In genomic region chr10:80665016-80665380, GRCm38 (mm10) we compare ENCODE assay signal across 8 mouse cellular contexts. TPM values are rescaled to one million over a fixed set of nuclear protein-coding genes. Genes with fewer than 3 reads are reported as not detected.
DNase-seq lines count a peak whose midpoint lies in the region; ATAC-seq and TF ChIP-seq lines count a peak whose summit lies in the region.

No protein-coding gene starts in this region.

- 0 out of 2 replicates have a peak overlapping the region, but pooled peaks have one; percentile 55 for H3K27ac ChIP-seq in hindbrain, embryonic 13.5 days
- H3K27ac ChIP-seq in hindbrain, embryonic 12.5 days, result no peak overlapping the region
- H3K27ac ChIP-seq in bone marrow macrophage, adult 2 months (ENCODE audit: insufficient read depth, low read depth, low read length), result peak overlapping the region; percentile 83
- peak overlapping the region; percentile 90 for H3K27ac ChIP-seq in heart, embryonic 13.5 days (replicated peaks)

- H3K27me3 ChIP-seq in hindbrain, embryonic 13.5 days, result no peaks in the 10 kb centered on the region
- H3K27me3 ChIP-seq in hindbrain, embryonic 12.5 days, result no peaks in the 10 kb centered on the region
- no peaks in the 10 kb centered on the region for H3K27me3 ChIP-seq in heart, embryonic 13.5 days (replicated peaks)

- peaks cover 34% of the 10 kb centered on the region for H3K4me1 ChIP-seq in hindbrain, embryonic 13.5 days (replicated peaks)
- H3K4me1 ChIP-seq in hindbrain, embryonic 12.5 days, result peaks cover 25% of the 10 kb centered on the region
- H3K4me1 ChIP-seq in bone marrow macrophage, adult 2 months (ENCODE audit: control insufficient read depth, insufficient read depth, low read length), result peaks cover 34% of the 10 kb centered on the region
- peaks cover 43% of the 10 kb centered on the region for H3K4me1 ChIP-seq in heart, embryonic 13.5 days

- peak overlapping the region; percentile 10; the same call in 1 of the 2 replicates for H3K4me2 ChIP-seq in hindbrain, embryonic 13.5 days
- no peak overlapping the region for H3K4me2 ChIP-seq in hindbrain, embryonic 12.5 days (replicated peaks)
- H3K4me2 ChIP-seq in heart, embryonic 13.5 days, result peak overlapping the region; percentile 61

- no peaks in the 10 kb centered on the region for H3K9me3 ChIP-seq in hindbrain, embryonic 13.5 days
- no peaks in the 10 kb centered on the region for H3K9me3 ChIP-seq in hindbrain, embryonic 12.5 days (replicated peaks)
- H3K9me3 ChIP-seq in heart, embryonic 13.5 days, result no peaks in the 10 kb centered on the region

- peak; percentile 87 for DNase-seq in kidney, postnatal 14 days
- DNase-seq in left cerebral cortex, adult 8-10 months (ENCODE audit: low spot score in 2 of 2), result no peak
- no peak for DNase-seq in right cerebral cortex, postnatal 10 days (ENCODE audit: low spot score in 2 of 2)

- TF ChIP-seq CTCF in bone marrow macrophage, adult 2 months (IDR thresholded peaks at IDR 0.05; ENCODE audit: low read depth, low read length), result no peak

- peaks cover 48% of the 10 kb centered on the region for H3K36me3 ChIP-seq in hindbrain, embryonic 13.5 days
- H3K36me3 ChIP-seq in hindbrain, embryonic 12.5 days, result peaks cover 48% of the 10 kb centered on the region
- peaks cover 47% of the 10 kb centered on the region for H3K36me3 ChIP-seq in heart, embryonic 13.5 days

- TF ChIP-seq POLR2A in bone marrow macrophage, adult 2 months (IDR thresholded peaks at IDR 0.05; ENCODE audit: borderline replicate concordance, low read depth, low read length), result no peak

- no peak overlapping the region for H3K4me3 ChIP-seq in hindbrain, embryonic 13.5 days
- no peak overlapping the region for H3K4me3 ChIP-seq in hindbrain, embryonic 12.5 days
- H3K4me3 ChIP-seq in bone marrow macrophage, adult 2 months (ENCODE audit: insufficient read depth, low read length), result no peak overlapping the region
- H3K4me3 ChIP-seq in heart, embryonic 13.5 days, result peak overlapping the region; percentile 29

- H3K9ac ChIP-seq in hindbrain, embryonic 13.5 days, result no peak overlapping the region
- no peak overlapping the region for H3K9ac ChIP-seq in hindbrain, embryonic 12.5 days
- H3K9ac ChIP-seq in heart, embryonic 13.5 days, result peak overlapping the region; percentile 78

- WGBS in hindbrain, embryonic 13.5 days, result 24% methylated on average over 10 of the region's 10 CpGs
- 15% methylated on average over 10 of the region's 10 CpGs for WGBS in hindbrain, embryonic 12.5 days
- 7% methylated on average over 10 of the region's 10 CpGs for WGBS in heart, embryonic 13.5 days

- no peak for ATAC-seq in hindbrain, embryonic 13.5 days (ENCODE audit: low FRiP score)
- no peak for ATAC-seq in hindbrain, embryonic 12.5 days (ENCODE audit: low FRiP score)
- peak; percentile 17; the same call in 1 of the 2 replicates for ATAC-seq in heart, embryonic 13.5 days (ENCODE audit: extremely low read depth, insufficient number of reproducible peaks, low FRiP score, low TSS enrichment)
- peak; percentile 2; the same call in 1 of the 2 replicates for ATAC-seq in megakaryocyte progenitor cell, adult 5-6 weeks (replicated peaks; ENCODE audit: poor library complexity)

RNA-seq across cellular contexts. Expression of gene Btbd2, which starts 8.1 kb away (rescaled TPM):
- 75.7 and 77.8 TPM in 2 replicates for polyA plus RNA-seq in hindbrain, embryonic 13.5 days (2015; fragmentation: Nextera tagmentation; extraction: Ambion mirVana)
- polyA plus RNA-seq in hindbrain, embryonic 12.5 days (2016; fragmentation: Nextera tagmentation; extraction: Ambion mirVana), result 87.8 and 96.4 TPM in 2 replicates
- polyA plus RNA-seq in bone marrow macrophage, adult 2 months (2012; ENCODE audit: insufficient read depth, insufficient read length, missing spikeins), result 20.9 and 22.7 TPM in 2 replicates
- 50.9 and 53.7 TPM in 2 replicates for polyA plus RNA-seq in heart, embryonic 13.5 days (2015; fragmentation: Nextera tagmentation; extraction: Ambion mirVana)
- 10.5 and 13.2 TPM in 2 replicates for total RNA-seq in megakaryocyte progenitor cell, adult 5-6 weeks (2015)
- total RNA-seq in megakaryocyte progenitor cell, adult 5-6 weeks (2017), result 19.9 and 25.7 TPM in 2 replicates
- total RNA-seq in left cerebral cortex, adult 8-10 months (2022), result 10 to 100 TPM; 88.6 to 97.6 (median 94.5) TPM

RNA-seq across cellular contexts. Expression of gene Mknk2, which starts 12.9 kb away (rescaled TPM):
- 55.4 and 56.2 TPM in 2 replicates for polyA plus RNA-seq in hindbrain, embryonic 13.5 days (2015; fragmentation: Nextera tagmentation; extraction: Ambion mirVana)
- polyA plus RNA-seq in hindbrain, embryonic 12.5 days (2016; fragmentation: Nextera tagmentation; extraction: Ambion mirVana), result 88.1 and 90.3 TPM in 2 replicates
- 107 and 117 TPM in 2 replicates for polyA plus RNA-seq in bone marrow macrophage, adult 2 months (2012; ENCODE audit: insufficient read depth, insufficient read length, missing spikeins)
- polyA plus RNA-seq in heart, embryonic 13.5 days (2015; fragmentation: Nextera tagmentation; extraction: Ambion mirVana), result 78.2 and 78.7 TPM in 2 replicates
- total RNA-seq in megakaryocyte progenitor cell, adult 5-6 weeks (2015), result 40.1 and 46.2 TPM in 2 replicates
- total RNA-seq in megakaryocyte progenitor cell, adult 5-6 weeks (2017), result 32.8 and 44.4 TPM in 2 replicates
- total RNA-seq in left cerebral cortex, adult 8-10 months (2022), result 10 to 100 TPM; 36.0 to 47.0 (median 40.9) TPM

RNA-seq across cellular contexts. Expression of gene Mob3a, which starts 36.8 kb away (rescaled TPM):
- 51.8 and 56.8 TPM in 2 replicates for polyA plus RNA-seq in hindbrain, embryonic 13.5 days (2015; fragmentation: Nextera tagmentation; extraction: Ambion mirVana)
- polyA plus RNA-seq in hindbrain, embryonic 12.5 days (2016; fragmentation: Nextera tagmentation; extraction: Ambion mirVana), result 56.5 and 62.9 TPM in 2 replicates
- 53.3 and 53.8 TPM in 2 replicates for polyA plus RNA-seq in bone marrow macrophage, adult 2 months (2012; ENCODE audit: insufficient read depth, insufficient read length, missing spikeins)
- 26.0 and 27.2 TPM in 2 replicates for polyA plus RNA-seq in heart, embryonic 13.5 days (2015; fragmentation: Nextera tagmentation; extraction: Ambion mirVana)
- total RNA-seq in megakaryocyte progenitor cell, adult 5-6 weeks (2015), result 26.4 and 31.9 TPM in 2 replicates
- total RNA-seq in megakaryocyte progenitor cell, adult 5-6 weeks (2017), result 34.9 and 39.0 TPM in 2 replicates
- total RNA-seq in left cerebral cortex, adult 8-10 months (2022), result 10 to 100 TPM; 12.0 to 17.6 (median 14.8) TPM

RNA-seq across cellular contexts. Expression of gene Izumo4, which starts 37.0 kb away (rescaled TPM):
- polyA plus RNA-seq in hindbrain, embryonic 13.5 days (2015; fragmentation: Nextera tagmentation; extraction: Ambion mirVana), result 36.4 and 42.8 TPM in 2 replicates
- polyA plus RNA-seq in hindbrain, embryonic 12.5 days (2016; fragmentation: Nextera tagmentation; extraction: Ambion mirVana), result 27.1 and 30.5 TPM in 2 replicates
- polyA plus RNA-seq in bone marrow macrophage, adult 2 months (2012; ENCODE audit: insufficient read depth, insufficient read length, missing spikeins), result 11.0 and 25.2 TPM in 2 replicates
- 12.7 and 13.5 TPM in 2 replicates for polyA plus RNA-seq in heart, embryonic 13.5 days (2015; fragmentation: Nextera tagmentation; extraction: Ambion mirVana)
- total RNA-seq in megakaryocyte progenitor cell, adult 5-6 weeks (2015), result 7.0 and 13.6 TPM in 2 replicates
- total RNA-seq in megakaryocyte progenitor cell, adult 5-6 weeks (2017), result 1.7 and 4.3 TPM in 2 replicates
- 10 to 100 TPM; 44.2 to 67.8 (median 57.0) TPM for total RNA-seq in left cerebral cortex, adult 8-10 months (2022)

RNA-seq across cellular contexts. Expression of gene Csnk1g2, which starts 42.4 kb away (rescaled TPM):
- polyA plus RNA-seq in hindbrain, embryonic 13.5 days (2015; fragmentation: Nextera tagmentation; extraction: Ambion mirVana), result 98.5 and 102 TPM in 2 replicates
- polyA plus RNA-seq in hindbrain, embryonic 12.5 days (2016; fragmentation: Nextera tagmentation; extraction: Ambion mirVana), result 190 and 192 TPM in 2 replicates
- 87.3 and 98.4 TPM in 2 replicates for polyA plus RNA-seq in bone marrow macrophage, adult 2 months (2012; ENCODE audit: insufficient read depth, insufficient read length, missing spikeins)
- 87.5 and 89.0 TPM in 2 replicates for polyA plus RNA-seq in heart, embryonic 13.5 days (2015; fragmentation: Nextera tagmentation; extraction: Ambion mirVana)
- total RNA-seq in megakaryocyte progenitor cell, adult 5-6 weeks (2015), result 39.1 and 43.1 TPM in 2 replicates
- 127 and 171 TPM in 2 replicates for total RNA-seq in megakaryocyte progenitor cell, adult 5-6 weeks (2017)
- total RNA-seq in left cerebral cortex, adult 8-10 months (2022), result 100 to 1,000 TPM; 214 to 250 (median 240) TPM

Comparison
In these comparisons a context has a peak if more than half of its experiments do, and no peak if none do; other contexts are left out.
1. ATAC-seq: peak in heart, embryonic 13.5 days (single experiment) and megakaryocyte progenitor cell, adult 5-6 weeks (single experiment); none in hindbrain, embryonic 13.5 days (single experiment) and hindbrain, embryonic 12.5 days (single experiment).